Mouse (Mus musculus) lung, postnatal 25 days (tissue): ENCODE results near the gene Galns.

Source experiments
- DNase-seq: peaks from one replicate; pipeline ENCODE4 v3.0.0; 2022; ENCODE audit warnings: low spot score

Gene Galns

DNA sequence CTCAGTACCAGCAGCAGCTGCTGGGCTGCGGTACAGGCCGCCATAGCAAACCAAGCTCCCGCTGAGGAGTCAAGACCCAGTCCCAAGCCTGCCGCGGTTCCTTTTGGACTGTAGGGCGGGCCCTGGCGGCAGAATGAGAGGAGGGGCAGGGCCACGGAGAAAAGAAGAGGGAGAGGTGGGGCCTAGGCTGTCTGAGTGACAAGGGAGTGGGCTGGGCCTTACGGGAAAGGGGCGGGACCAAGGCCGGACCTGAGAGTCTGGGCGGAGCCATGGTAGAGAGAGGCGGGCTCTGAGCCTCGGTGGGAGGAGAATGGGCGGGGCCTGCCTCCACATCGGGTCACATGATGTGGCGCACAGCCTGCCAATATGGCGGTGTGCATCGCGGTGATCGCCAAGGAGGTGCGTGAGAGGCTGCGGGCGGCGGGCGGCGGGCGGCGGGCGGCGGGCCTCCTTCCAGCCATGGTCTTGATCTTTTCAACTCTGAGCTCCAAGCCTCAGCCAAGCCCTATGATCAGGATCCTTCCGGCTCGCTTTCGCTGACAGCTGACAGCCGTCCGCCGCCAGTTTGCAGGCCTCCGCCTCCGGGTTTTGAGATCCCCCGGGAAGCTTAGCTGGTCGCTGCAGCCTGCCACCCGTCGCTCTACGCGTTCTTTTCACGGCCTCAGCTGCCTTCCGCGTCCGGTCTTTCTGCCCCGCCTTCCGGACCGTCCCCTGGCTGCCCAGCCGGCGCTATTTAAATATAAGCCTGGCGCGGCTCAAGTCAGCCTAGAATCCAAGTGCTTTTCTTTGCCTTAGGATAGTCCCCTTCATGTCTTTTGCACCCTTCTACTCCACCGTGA lies at the start of gene Galns, which contains the start of gene Trappc2l:
TSS of gene Galns (minus strand) at position 169 of the 839 bp plus-strand sequence.
TSS of gene Trappc2l (plus strand) at position 346 of the 839 bp plus-strand sequence.
- peak; percentile 96 for DNase-seq

DNA sequence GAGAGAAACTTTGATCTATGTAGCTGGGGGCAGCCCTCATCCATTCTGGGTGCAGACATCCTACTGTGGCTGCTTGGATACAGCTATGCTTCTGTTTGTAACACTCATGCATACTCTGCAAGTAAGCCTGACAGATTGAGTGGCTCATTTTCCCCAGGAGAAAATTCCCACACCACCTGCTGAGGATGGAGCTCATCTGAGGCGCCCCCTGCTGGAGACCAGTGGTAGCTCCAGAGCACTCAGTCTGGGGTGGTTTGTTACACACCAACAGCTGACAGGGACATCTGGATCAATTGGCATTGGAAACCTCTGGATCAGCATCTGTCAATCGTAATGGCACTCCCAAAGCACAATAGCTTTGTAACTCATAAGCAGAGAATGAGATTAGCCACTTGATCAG lies 48.8 kb upstream of the Galns start:
- no peak for DNase-seq

GRCm38 (mm10) chr8:122658807-122659160 lies 47.5 kb upstream of the Galns start:
- no peak for DNase-seq

GRCm38 (mm10) chr8:122658149-122658806 lies 47.0 kb upstream of the Galns start:
- DNase-seq: no peak

DNA sequence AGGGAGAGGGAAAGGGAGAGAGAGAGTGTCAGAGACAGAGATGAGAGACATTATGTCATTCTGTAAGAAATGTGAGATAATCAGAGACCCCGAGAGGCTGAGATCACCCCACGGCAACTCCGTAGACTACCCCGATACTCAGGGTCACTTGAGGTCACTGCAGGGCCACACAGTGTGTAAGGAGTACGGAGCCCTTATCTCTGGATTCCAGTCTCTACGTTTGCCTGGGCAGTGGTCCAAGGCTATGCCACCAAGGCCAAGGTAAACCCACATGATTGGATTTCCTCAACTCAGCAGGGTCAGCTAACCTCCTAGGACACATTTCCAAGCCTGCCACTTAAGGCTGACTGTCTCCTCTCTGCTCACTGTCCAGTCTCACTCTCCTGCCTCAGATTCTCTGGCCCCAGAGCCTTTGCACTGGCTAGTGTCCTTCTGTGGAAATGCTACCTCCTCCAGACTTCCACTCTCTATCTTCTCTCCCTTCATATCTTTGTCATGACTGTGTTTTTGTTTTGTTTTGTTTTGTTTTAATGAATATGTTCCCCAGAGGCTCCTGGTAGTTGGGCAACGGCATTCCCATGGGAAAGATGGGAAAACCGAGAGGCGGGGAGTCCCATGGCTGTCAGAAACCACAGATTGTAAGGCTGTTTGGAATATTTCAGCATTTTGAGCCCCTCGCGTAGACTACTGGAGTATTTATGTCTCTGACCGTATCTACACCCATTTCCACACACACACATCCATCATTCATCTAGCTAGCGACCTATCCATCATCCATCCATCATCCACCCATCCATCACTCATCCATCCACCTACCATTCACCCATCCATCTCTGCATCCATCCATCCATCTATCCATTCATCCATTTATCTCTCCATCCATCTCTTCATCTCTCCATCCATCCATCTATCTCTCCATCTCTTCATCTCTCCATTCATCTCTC lies 45.1 kb upstream of the Galns start:
- peak; percentile 91 for DNase-seq

- DNase-seq: peak; percentile 90
These were observed 43.5 kb upstream of the Galns start for GRCm38 (mm10) chr8:122654768-122655167.

GRCm38 (mm10) chr8:122652643-122653042 lies 41.4 kb upstream of the Galns start:
- no peak for DNase-seq

DNA sequence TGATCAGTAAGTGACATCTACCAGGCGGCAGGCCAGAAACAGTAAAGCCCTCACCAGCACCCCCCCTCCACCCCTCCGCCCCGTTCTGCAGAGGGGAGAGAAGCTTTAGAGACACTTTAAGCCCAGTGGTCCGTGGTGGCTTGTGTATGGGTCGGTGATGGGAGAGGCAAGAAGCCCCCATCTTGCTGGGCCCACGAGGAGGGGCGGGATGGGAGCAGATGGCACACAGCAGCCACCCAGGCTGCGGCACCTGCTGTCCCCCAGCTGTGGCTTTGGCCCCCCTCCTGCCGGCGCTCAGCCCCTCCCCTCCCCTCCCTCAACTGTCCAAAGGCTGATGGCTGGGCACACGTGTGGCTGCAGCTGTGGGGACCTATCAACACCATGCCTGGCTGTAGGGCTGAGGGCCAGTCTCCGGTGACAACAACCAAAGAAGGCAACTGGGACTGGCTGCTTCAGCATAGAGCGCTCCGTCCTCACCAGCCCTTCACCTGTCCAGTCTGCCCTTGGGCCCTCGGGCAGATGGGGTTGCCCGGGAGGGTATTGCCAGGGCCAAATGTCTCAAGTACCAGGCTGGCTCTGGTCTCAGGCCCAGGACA lies 40.2 kb upstream of the Galns start:
- DNase-seq: no peak

DNA sequence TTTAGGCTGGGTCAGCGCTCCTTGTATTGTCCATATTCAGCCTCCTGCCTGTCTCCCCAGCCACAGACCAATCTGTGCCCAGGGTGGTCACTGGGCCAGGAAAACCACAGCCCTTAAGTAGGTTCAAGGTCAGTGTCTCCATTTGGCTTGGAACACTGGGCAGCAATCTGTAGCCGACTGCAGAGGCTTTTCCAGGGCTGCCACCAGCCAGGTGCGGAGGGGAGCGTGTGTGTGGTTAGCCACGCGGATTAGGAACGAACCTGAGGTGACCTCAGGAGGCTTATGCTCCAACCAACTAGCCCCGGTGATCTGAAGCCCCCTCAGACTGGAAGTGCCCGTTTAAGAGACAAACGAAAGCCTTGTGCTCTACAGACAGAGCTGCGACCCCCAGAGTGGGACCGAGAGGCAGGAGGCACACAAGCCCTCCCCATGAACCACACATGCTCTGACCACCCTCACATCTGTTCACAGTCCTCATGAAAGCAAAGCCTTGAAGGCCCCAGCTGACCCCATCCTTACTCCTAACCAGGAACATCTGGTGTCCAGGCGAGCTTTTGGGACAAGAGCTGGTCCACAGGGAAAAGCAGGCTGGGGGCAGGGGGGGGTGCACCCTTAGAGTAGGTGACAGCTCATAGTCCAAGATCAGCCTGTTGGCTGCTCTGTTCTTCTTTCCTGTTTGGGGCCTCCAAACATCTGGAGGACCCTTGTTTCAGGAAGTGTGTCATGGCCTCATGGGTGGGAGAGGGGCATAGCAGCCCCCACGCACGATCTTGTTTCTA lies 37.1 kb upstream of the Galns start:
- DNase-seq: no peak

DNA sequence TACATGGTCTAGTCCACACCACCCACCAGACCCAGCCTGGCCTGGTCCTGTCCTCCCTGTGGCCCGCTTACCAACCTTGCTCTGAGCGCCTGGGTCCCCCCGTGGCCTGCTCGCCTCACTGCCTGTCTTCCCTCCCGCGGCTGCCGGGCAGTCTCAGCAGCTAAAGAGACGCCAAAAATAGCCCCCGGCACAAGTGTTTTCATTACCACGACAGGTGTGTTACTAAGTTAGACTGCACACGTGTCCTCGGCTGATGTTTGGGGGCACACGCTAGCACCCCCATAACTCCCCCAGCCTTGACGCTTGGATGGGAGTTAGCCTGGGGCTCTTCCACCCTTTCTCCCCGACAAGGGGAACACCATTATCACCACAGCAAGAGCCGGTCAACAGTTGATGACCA lies 35.1 kb upstream of the Galns start:
- DNase-seq: no peak

DNA sequence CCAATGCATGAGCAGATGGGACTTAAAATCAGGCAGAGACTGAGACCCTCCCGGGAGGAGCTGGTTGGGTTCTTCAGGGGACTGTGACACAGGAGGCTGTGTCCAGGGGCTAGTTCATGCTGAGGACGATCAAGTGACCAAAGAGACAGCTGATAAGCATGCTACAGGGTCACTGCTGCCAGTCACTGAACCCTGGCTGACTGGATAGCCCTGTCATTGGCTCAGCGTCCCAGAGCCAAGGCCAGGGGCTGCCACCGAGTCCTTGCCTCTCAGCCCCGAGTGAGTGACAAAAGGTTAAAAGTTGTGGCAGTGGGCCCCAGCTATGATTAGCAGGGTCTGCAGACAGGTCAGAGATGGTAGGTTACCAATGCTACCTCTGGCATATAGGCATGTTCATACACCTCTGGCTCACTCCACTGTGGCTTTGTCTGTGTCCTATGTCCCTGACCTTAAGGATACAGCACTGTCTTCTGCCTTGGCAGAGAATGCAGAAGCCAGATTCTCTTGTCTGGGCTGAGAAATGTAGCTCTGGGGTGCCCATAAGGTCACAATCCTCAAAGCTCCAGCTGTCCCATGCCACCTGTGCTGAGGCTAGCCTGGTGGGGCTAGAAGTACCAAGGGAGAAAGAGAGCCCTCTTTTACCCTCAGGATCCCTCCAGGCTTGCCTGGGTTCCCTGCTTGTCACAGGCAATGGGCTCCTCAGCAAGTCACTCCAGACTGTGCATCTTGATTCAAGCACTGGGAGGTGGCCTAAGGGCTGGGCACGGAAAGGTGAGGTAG lies 33.1 kb upstream of the Galns start:
- no peak for DNase-seq

- peak; percentile 79 for DNase-seq
These were observed 30.8 kb upstream of the Galns start for GRCm38 (mm10) chr8:122642071-122642470.

DNA sequence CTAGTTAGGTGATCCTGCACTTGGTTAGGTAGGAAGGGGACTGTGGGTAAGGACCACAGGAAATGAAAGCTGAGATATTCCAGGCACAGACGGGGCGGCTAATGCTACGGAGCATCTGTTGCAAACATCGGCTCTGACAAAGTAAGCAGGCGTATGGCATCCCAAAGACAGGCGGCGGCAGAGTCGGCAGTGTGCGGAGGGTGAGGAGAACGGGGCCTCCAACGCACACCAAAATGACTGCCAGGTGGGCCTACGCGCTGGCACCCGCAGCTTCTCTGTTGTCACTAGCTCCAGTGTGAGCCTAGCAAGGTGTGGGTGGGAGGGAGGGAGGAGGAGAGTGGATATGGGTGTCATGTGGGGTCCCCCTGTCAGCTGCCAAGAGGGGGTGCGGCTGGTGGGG lies 30.1 kb upstream of the Galns start:
- no peak for DNase-seq

- DNase-seq: no peak
These were observed 29.6 kb upstream of the Galns start for GRCm38 (mm10) chr8:122640825-122641224.

GRCm38 (mm10) chr8:122639521-122640248 lies 28.4 kb upstream of the Galns start:
- DNase-seq: peak; percentile 76

DNA sequence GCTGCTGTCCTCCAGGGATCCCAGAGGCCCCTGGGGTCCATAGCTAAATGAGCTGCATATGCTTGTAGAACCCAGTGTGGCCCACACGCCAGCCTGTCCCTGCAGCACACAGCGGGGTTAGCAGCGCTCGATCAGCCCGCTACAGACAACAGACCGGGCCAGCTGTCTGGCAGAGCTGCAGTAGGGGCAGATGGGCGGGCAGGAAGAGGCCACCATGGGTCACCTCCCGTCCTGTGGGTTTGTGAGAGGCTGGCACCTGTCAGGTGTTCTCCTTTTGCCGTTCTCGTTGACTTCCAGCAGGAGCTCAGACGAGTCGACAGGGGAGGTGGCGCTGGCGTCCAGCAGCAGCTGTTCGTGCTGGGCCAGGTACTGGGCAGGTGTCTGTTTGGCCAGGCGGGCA lies 27.3 kb upstream of the Galns start:
- DNase-seq: no peak

GRCm38 (mm10) chr8:122637230-122637629 lies 26.0 kb upstream of the Galns start:
- no peak for DNase-seq

DNA sequence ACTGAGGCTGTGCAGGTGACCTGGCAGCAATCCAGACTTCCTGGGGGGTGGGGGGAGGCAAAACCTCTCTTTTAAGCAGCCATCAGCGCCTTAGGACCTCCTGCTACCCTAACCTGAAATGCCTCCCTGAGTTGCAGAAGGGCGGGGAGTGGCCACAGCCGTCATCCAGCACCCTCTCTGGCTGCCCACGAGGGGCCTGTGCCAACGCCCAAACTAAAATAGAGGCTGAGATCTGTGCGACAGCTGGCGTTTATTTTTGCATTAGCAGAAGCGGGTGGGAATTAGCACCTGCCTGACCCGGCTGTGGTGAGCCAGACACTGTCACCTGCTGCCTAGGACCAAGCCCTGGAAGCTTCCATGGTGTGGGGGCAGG lies 25.5 kb upstream of the Galns start:
- DNase-seq: no peak

GRCm38 (mm10) chr8:122635878-122636802 lies 24.9 kb upstream of the Galns start:
- peak; percentile 37 for DNase-seq
